Mouse (Mus musculus) fat pad, adult 2 months (tissue): ENCODE data around the gene Gm14391.
"Not testable (repeated sequence)": the region's sequence is repeated elsewhere in the genome, so short reads cannot be mapped to it uniquely, and the experiment has no call there.

ENCODE experiments used
- DNase-seq: peaks from one replicate; pipeline ENCODE4 v3.0.0-alpha.2; 2011; ENCODE audit warnings: low read depth, low spot score; ENCODE audit errors: extremely low read depth

Gene Gm14391

DNA sequence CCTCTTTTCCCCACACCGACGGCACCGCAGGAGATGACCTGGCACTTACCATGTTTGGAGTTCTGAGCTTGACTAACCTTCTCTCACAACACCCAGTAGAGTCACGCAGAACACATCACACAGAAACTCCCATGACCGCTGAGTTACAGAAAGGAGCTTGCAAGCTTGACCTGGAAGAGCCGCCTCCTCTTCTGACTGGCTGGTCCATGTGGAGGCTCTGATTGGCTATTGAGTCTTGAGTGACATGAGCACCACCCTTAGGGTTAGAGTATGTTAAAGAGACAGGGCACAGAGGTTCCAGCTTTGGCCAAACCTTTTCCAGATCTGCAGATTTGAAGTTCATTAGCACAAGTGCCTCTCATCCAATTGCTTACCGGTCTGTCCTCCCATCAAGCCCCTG lies at the start of gene Gm14391:
TSS of gene Gm14391 (minus strand) at position 186 of the 400 bp plus-strand sequence.
- not testable (repeated sequence) for DNase-seq

DNA sequence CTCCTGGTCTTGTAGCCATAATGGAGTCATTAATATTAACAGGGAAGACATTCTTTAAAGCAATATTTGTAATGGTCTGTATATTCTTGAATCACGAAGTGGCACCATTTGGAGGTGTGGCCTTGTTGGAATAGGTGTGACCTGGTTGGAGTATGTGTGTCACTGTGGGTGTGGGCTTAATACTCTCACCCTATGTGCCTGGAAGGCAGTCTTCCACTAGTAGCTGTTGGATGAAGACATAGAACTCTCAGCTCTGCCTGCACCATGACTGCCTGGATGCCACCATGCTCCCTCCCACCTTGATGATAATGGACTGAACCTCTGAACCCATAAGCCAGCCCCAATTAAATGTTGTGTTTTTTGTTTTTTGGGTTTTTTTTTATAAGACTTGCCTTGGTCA lies 27.7 kb downstream of the Gm14391 start:
- DNase-seq: not testable (repeated sequence)

DNA sequence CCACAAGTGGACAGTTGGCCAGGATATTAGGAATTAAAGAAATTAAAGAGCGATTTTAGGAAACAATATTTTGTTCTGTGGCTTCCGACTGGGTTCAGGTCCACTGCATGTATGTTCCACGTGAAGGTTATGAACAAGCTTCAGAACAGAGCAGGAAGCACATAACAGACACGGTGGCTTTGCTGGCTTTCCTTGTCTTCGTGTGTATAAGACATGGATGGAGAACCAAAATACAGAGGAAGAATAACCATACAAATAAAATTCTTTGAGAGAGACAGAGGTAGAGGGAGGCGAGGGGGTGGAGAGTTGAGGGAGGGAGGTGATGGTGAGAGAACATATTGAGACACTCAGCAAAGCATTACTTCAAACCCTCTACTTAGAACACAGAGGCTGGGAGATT lies 30.4 kb downstream of the Gm14391 start:
- no peak for DNase-seq

GRCm38 (mm10) chr2:175175401-175176180 lies 31.1 kb downstream of the Gm14391 start, which contains the start of gene Gm14443:
Gene Gm14443 (minus strand): TSS chr2:175175871.
- DNase-seq: not testable (repeated sequence)

DNA sequence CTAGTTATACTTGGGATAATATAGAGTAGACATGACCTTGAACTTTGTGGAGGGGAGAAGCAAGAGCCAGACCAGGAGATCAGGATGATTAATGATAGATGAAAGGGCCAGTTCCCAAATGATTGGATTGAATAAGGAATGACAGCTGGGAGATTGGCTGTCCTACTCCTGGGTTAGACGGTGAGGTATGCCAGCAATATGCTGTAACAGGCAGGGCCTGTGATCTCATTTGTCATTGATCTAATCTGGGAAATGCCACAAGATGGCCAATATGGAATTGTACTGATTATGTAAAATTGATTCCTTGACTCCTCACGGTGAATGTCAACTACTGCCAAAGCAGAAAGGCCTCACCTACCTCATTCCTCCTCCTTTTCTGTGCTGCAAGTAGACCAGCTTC lies 32.7 kb downstream of the Gm14391 start:
- not testable (repeated sequence) for DNase-seq

DNA sequence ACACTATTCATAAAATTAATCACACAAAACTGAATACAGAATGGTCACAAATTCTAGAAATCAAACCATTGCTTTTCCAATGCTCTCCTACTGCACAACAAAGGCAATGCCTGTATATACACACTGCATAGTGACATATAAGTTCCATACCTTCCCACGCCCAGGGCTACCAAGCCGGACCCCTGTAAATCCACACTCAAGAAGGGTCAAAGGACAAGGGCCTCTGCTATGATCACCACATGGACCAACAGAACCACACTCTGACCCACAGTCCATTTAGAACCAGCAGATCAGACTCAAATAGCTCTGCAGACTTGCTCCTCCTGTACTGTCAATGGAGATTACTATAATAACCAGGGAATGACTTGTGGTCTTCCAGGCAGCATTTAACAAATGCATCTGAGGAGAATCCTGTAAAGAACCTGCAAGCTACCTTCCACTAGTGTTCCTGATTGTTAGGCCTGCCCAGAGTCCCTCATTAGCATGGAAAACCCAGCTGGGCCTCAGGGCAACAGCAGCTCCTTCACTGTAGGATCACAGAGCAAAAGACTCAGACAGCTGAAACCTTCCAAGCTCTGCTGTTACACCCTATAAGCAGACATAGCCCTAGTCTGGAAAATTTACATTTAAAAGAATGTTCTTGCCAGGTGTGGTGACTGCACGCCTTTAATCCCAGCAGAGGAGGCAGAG lies 33.7 kb downstream of the Gm14391 start:
- not testable (repeated sequence) for DNase-seq

GRCm38 (mm10) chr2:175172123-175172522 lies 34.6 kb downstream of the Gm14391 start:
- no peak for DNase-seq

- not testable (repeated sequence) for DNase-seq
Measured at GRCm38 (mm10) chr2:175166870-175167269, 39.8 kb downstream of the Gm14391 start.

DNA sequence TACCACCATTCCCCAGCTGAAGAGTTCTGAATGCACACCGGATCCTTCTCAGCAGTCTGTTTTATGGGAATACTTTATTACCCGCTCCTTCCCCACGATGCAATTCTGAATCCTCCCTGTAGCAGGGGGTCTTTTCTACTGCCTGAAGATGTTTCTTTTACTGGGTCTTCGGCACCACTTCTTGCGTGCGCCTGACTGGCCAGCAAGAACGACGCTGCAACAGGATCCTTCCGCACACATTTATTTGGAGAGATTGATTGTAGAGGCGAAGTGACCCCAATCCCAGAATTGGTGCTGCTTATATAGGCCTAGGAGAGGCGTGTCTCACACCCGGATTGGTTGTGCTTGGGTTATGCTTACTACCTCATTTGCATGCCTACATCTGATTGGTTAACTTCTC lies 41.6 kb downstream of the Gm14391 start:
- DNase-seq: not testable (repeated sequence)

- DNase-seq: not testable (repeated sequence)
Measured at GRCm38 (mm10) chr2:175161438-175161837, 45.3 kb downstream of the Gm14391 start.

- DNase-seq: no peak
Measured at GRCm38 (mm10) chr2:175158642-175159041, 48.1 kb downstream of the Gm14391 start.

GRCm38 (mm10) chr2:175156696-175157095 lies 50.0 kb downstream of the Gm14391 start:
- no peak for DNase-seq

- not testable (repeated sequence) for DNase-seq
Measured at GRCm38 (mm10) chr2:175141993-175142295, 64.8 kb downstream of the Gm14391 start, which contains the start of gene Gm14399. Gene Gm14399 (minus strand): TSS chr2:175142012.

- not testable (repeated sequence) for DNase-seq
Measured at GRCm38 (mm10) chr2:175141118-175141992, 65.4 kb downstream of the Gm14391 start.
